Mouse (Mus musculus): Measurements from ENCODE around the gene Crnkl1.

Crnkl1 gene

DNA sequence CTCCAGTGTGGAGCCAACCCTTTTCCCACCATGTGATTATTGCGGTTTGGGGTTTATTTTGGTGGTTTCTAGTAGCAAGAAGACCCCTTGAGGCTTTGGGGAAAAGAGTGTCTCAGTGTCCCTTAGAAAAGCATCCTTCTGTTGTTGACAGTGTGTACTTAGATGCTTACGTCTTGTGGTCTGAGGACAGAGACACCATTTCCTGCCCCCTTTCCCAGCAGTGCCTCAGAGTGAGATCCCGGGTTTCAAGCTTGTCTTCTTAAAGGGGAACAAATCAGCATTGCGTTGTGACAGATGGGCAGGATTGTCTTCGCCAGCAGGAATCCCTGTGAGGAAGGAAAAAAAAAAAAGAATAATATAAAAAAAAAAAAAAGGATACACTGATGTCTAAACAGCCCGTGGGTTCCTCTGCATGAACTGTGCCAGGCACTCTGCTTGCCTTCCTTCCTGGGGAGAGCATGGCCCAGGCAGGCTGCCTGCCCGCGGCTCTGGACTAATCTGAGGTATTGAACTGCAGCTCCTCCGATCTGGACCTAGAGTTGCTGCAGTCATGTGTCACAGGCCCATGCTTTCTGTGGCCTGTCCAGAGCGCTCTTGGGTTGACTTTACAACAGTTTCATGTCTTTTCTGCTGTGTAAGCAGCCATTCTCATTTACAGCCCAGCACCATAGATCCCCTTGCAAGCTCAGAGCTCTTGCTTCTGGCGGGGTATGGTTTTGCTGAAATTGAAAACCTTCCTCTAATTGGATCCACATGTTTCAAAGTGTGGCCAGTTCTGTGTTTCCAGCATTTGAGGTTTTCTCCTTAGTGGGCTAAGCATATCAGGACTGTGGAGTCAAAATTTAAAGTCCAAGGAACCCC lies 53.7 kb downstream of the Crnkl1 start:
- in situ Hi-C loops (cut with MboI, MseI), result loop anchor here (5.0 kb wide), 2 partner anchors 179 to 184 kb away; no protein-coding TSS in a partner anchor

GRCm38 (mm10) chr2:145877191-145877590 lies 57.6 kb downstream of the Crnkl1 start:
- in situ Hi-C loops (cut with MboI, MseI), result no loop called here

GRCm38 (mm10) chr2:145874879-145875482 lies 59.8 kb downstream of the Crnkl1 start:
- in situ Hi-C loops (cut with MboI, MseI), result no loop called here

DNA sequence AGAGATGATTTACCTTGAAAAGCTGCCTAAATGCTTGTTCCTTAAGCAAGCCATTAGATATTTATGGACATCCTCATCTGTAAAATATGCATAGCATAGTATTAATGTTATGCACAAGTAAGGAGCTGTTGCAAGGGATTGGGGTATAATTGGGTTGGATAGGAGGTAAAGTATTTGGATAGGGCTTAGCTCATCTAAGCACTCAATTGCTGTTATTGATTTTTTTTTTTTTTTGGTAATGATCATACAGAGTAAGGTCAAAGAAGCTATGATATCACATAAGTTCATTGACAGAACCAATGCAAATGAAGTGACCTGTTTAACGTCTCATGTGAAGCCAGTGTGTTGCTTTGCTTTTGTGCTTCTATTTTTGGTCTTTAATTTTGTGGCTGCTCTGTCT lies 60.9 kb downstream of the Crnkl1 start:
- in situ Hi-C loops (cut with MboI, MseI), result no loop called here

GRCm38 (mm10) chr2:145872099-145872498 lies 62.7 kb downstream of the Crnkl1 start:
- in situ Hi-C loops (cut with MboI, MseI), result no loop called here

- in situ Hi-C loops (cut with MboI, MseI), result no loop called here
Observed at GRCm38 (mm10) chr2:145871308-145871707, 63.5 kb downstream of the Crnkl1 start.
